Mouse (Mus musculus) forebrain, embryonic 11.5 days (tissue): Measurements from ENCODE around the gene Sla2. TPM values are rescaled to one million over a fixed set of nuclear protein-coding genes. Genes with fewer than 3 reads are reported as not detected.
"Not testable (repeated sequence)": the region's sequence is repeated elsewhere in the genome, so short reads cannot be mapped to it uniquely, and the experiment has no call there.

Experiments used
- ATAC-seq: fragments of 200-750 bp; cut with Nextera tagmentation; replicated peaks from 2 replicates; pipeline ENCODE4 v1.8.0; 2017; ENCODE audit warnings: moderate TSS enrichment; ENCODE audit not compliant: low FRiP score
- DNase-seq: peaks from one replicate; pipeline ENCODE4 v3.0.0-alpha.2; 2017; ENCODE audit warnings: low spot score
- H3K27ac ChIP-seq: fragments of 300-500 bp; sonication (generic); 2 replicates; pipeline ENCODE4 v1.5.1; 2014; ENCODE audit warnings: low read depth, low read length
- H3K27me3 ChIP-seq: fragments of 300-500 bp; sonication (generic); 2 replicates; pipeline ENCODE4 v1.6.1; 2014; ENCODE audit warnings: mild to moderate bottlenecking, low read length, mixed read lengths; ENCODE audit not compliant: control insufficient read depth, insufficient read depth
- H3K36me3 ChIP-seq: fragments of 300-500 bp; sonication (generic); 2 replicates; pipeline ENCODE4 v1.6.1; 2014; ENCODE audit warnings: mild to moderate bottlenecking, low read length, moderate library complexity, mixed read lengths; ENCODE audit not compliant: control insufficient read depth, insufficient read depth
- H3K4me1 ChIP-seq: fragments of 300-500 bp; sonication (generic); replicated peaks from 2 replicates; pipeline ENCODE4 v1.6.1; 2014; ENCODE audit warnings: low read length, mixed read lengths; ENCODE audit not compliant: control insufficient read depth, insufficient read depth
- H3K4me2 ChIP-seq: fragments of 300-500 bp; sonication (generic); 2 replicates; pipeline ENCODE4 v1.6.1; 2014; ENCODE audit warnings: low read depth, mild to moderate bottlenecking, low read length, moderate library complexity, mixed read lengths; ENCODE audit not compliant: severe bottlenecking
- H3K4me3 ChIP-seq: fragments of 300-500 bp; sonication (generic); 2 replicates; pipeline ENCODE4 v1.5.1; 2014; ENCODE audit warnings: low read depth, low read length
- H3K9ac ChIP-seq: fragments of 300-500 bp; sonication (generic); 2 replicates; pipeline ENCODE4 v1.6.1; 2014; ENCODE audit warnings: low read length
- H3K9me3 ChIP-seq: fragments of 300-500 bp; sonication (generic); 2 replicates; pipeline ENCODE4 v1.6.1; 2016; ENCODE audit warnings: low read length, mixed read lengths; ENCODE audit not compliant: control insufficient read depth
- WGBS: fragments of 180-500 bp; shearing (Covaris S2); extraction: QIAGEN DNeasy Blood & Tissue Kit; methylation state at CpG from one replicate; pipeline ENCODE4 v1.1.7; 2014; 5-methylcytosine and 5-hydroxymethylcytosine counted together
- polyA plus RNA-seq: library from polyadenylated mRNA; unstranded; fragments of >200 nt; fragmentation: Nextera tagmentation; extraction: Ambion mirVana; gene quantifications from 2 replicates; pipeline ENCODE4 v1.2.1, GENCODE M21; 2014

Sla2 gene
- polyA plus RNA-seq, 1 experiment from 2014 or later: 0.73 TPM

GRCm38 (mm10) chr2:156825128-156825527 lies 61.9 kb downstream of the Sla2 start:
- H3K4me1 ChIP-seq: not testable (repeated sequence)
- WGBS: 91% methylated on average over 5 of the region's 6 CpGs

More at GRCm38 (mm10) chr2:156825128-156825527, 61.9 kb downstream of the Sla2 start:
- H3K4me2 ChIP-seq, ATAC-seq, H3K4me3 ChIP-seq, H3K27ac ChIP-seq, H3K9ac ChIP-seq, H3K27me3 ChIP-seq, H3K9me3 ChIP-seq, DNase-seq, H3K36me3 ChIP-seq: not testable (repeated sequence)

Other genes with a start within 250 kb of the Sla2 start
- 105 and 121 TPM in 2 replicates for gene Myl9, start 111.8 kb downstream of the Sla2 start, polyA plus RNA-seq
- gene Tgif2, start 47.2 kb downstream of the Sla2 start, polyA plus RNA-seq: 109 and 110 TPM in 2 replicates
- 9.9 and 10.0 TPM in 2 replicates for gene 4930518I15Rik, start 29.2 kb downstream of the Sla2 start, polyA plus RNA-seq
- gene Rab5if, start 24.1 kb downstream of the Sla2 start, polyA plus RNA-seq: 186 and 189 TPM in 2 replicates
- gene Ndrg3, start 104.9 kb upstream of the Sla2 start, polyA plus RNA-seq: 51.1 and 51.5 TPM in 2 replicates
- gene Dsn1, start 120.0 kb upstream of the Sla2 start, polyA plus RNA-seq: 59.1 and 64.4 TPM in 2 replicates
- gene Soga1, start 192.1 kb upstream of the Sla2 start, polyA plus RNA-seq: 8.1 and 8.2 TPM in 2 replicates
- gene Tldc2, start 199.9 kb upstream of the Sla2 start, polyA plus RNA-seq: not detected in 2 replicates
- gene Samhd1, start 248.1 kb upstream of the Sla2 start, polyA plus RNA-seq: 25.6 and 27.5 TPM in 2 replicates